In the genomic region with DNA sequence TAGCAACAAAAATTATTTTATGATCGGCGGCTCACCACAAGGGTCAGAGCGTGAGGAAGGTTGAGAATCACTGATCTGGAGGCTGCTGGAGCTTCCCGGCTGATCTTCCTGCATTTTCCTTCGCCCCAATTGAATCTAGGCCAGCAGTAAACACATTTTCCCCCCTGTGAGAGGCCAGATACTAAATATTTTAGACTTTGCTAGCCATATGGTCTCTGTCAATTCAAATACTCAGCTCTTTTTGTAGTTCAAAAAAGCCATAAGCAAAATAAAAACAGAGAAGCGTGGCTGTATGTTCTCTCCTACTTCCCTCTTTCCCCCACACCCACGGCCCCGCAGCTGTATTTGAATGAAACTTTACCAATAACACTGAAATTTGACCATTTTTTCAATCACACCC, we compare ENCODE assay signal across 12 mouse cellular contexts. TPM values are rescaled to one million over a fixed set of nuclear protein-coding genes. Genes with fewer than 3 reads are reported as not detected.
"Had no signal": no experiment of that assay in that cellular context is flagged by ENCODE, and none has a peak within 500 bp of the region (broad histone marks: within the 10 kb centered on the region; RNA-seq: fewer than 3 reads in every experiment).

No protein-coding gene starts in this region.

- ATAC-seq: midbrain, embryonic 13.5 days had no signal

- H3K9ac ChIP-seq: liver, embryonic 15.5 days; midbrain, embryonic 13.5 days; stomach, embryonic 15.5 days had no signal

- H3K4me3 ChIP-seq: limb, embryonic 10.5 days; liver, embryonic 15.5 days; midbrain, embryonic 13.5 days; stomach, embryonic 15.5 days had no signal

- DNase-seq: kidney, adult 8-10 months; kidney, postnatal 14 days; right cerebral cortex, postnatal 14 days; thymus, adult 2 months; thymus, postnatal 25 days had no signal

- H3K27me3 ChIP-seq: liver, embryonic 15.5 days; midbrain, embryonic 13.5 days; stomach, embryonic 15.5 days had no signal

- H3K4me2 ChIP-seq: liver, embryonic 11.5 days; liver, embryonic 15.5 days; midbrain, embryonic 13.5 days; stomach, embryonic 15.5 days had no signal

- H3K4me1 ChIP-seq: limb, embryonic 10.5 days; liver, embryonic 15.5 days; stomach, embryonic 15.5 days had no signal

- H3K27ac ChIP-seq: limb, embryonic 10.5 days; liver, embryonic 15.5 days; midbrain, embryonic 13.5 days; stomach, embryonic 15.5 days had no signal

- H3K9me3 ChIP-seq: limb, embryonic 10.5 days; liver, embryonic 15.5 days; stomach, embryonic 15.5 days had no signal

- H3K36me3 ChIP-seq: limb, embryonic 10.5 days; liver, embryonic 15.5 days; midbrain, embryonic 13.5 days; stomach, embryonic 15.5 days had no signal

RNA-seq across cellular contexts. Expression of a gene that starts 9.8 kb away (rescaled TPM):
- polyA plus RNA-seq: large intestine, adult 2 months; limb, embryonic 10.5 days; liver, embryonic 11.5 days; liver, embryonic 15.5 days; midbrain, embryonic 13.5 days; neural tube, embryonic 14.5 days; stomach, embryonic 15.5 days had no signal

RNA-seq across cellular contexts. Expression of a gene that starts 9.9 kb away (rescaled TPM):
- polyA plus RNA-seq: limb, embryonic 10.5 days; stomach, embryonic 15.5 days had no signal

RNA-seq across cellular contexts. Expression of a gene that starts 30.4 kb away (rescaled TPM):
- polyA plus RNA-seq: liver, embryonic 11.5 days; liver, embryonic 15.5 days had no signal
